Mouse (Mus musculus) frontal cortex, adult 2 months (tissue): ENCODE results near the gene Kcne2. TPM values are rescaled to one million over a fixed set of nuclear protein-coding genes. Genes with fewer than 3 reads are reported as not detected.

Source experiments
- DNase-seq, 2 experiments: peaks; one replicate each; pipeline ENCODE4 v3.0.0; 2022; ENCODE audit warnings: low spot score in 1 of 2; ENCODE audit errors: extremely low spot score in 1 of 2
- polyA plus RNA-seq: library from polyadenylated mRNA; depleted of rRNA; stranded (reverse); fragments of >200 nt; gene quantifications from 2 replicates; pipeline ENCODE4 v1.2.3, GENCODE M21; 2012; rRNA removed

Gene Kcne2
- polyA plus RNA-seq, result 0.17 and 0.26 TPM in 2 replicates

DNA sequence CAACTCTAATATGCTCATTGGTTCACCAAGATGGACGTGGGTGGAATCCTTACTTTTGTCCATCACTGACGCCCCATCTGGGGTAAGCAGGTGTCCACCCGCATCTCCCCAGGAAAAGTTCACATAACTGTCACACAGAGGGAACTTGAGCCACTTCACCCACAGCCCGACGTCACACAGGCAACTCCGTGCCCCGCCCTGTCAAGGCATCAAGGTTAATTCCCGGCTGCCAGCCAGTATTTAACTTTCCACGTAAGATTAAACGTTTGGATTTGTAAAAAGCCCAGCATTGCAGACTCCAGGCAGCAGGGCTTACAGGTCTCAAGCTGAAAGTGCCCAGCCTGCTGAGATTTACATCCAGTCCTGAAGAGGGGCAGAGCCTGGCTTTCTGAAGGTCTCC, at the start of gene Kcne2:
Kcne2 (plus strand) TSS at position 289 of the 400 bp plus-strand sequence.
- no peak for DNase-seq

GRCm38 (mm10) chr16:92245909-92246308, 46.3 kb upstream of the Kcne2 start:
- DNase-seq, result no peak

DNA sequence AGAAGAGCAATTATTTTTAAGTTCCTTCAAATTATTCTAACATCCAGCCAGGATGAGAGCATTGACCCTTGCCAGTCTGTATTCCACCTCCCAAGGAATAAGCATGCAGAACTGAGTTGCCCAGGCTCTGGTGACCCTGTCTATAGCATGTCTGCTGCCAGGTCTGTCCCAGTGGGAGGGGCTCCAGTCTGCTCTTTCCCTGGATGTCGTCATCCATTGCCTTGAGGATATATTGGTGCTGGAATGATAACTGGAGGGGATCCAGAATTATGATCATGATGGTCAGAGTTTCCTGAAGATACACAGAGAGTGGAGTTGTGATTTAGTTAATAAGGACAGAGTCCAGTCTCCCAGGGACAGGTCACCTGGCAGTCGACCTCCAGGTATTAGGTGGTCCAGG, 45.2 kb upstream of the Kcne2 start:
- DNase-seq, result no peak

- no peak for DNase-seq
These were observed 44.5 kb upstream of the Kcne2 start for GRCm38 (mm10) chr16:92247700-92248099.

DNA sequence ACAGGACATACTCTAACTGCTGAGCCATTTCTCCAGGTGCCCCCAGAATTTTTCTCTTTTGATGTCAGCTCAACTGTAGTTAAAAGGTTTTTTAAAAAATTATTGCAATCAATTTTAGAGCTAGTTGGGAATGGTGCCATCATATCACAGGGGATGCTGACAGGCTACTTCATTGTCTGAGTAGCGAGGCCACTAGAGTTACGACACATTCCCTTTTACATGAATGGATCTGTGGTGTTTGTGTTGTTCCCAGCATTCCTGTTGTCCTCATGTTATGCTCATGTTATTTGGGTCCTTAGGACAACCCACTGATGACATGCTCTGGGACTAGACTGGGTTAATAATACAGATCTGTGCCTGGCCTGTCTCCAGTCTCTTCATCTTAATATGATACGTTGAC, 42.5 kb upstream of the Kcne2 start:
- no peak for DNase-seq

DNA sequence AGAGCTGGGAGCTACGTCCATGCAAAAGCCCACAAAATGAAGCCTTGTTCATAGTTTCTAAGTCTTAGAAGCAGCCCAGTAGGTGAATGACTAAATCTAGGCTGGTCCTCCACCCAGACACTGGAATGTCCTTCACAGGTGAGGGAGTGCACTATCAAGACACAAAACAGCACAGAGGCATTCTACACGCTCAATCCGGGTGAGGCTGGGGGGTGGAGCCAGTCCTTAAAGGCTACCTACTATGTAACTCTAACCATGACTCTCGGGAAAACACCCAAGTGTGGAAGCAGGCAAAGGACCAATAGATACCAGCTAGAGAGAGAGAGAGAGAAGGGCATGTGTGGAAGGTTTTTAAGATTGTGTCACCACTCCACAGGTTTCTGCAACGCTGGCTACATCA, 41.7 kb upstream of the Kcne2 start:
- DNase-seq, result no peak

DNA sequence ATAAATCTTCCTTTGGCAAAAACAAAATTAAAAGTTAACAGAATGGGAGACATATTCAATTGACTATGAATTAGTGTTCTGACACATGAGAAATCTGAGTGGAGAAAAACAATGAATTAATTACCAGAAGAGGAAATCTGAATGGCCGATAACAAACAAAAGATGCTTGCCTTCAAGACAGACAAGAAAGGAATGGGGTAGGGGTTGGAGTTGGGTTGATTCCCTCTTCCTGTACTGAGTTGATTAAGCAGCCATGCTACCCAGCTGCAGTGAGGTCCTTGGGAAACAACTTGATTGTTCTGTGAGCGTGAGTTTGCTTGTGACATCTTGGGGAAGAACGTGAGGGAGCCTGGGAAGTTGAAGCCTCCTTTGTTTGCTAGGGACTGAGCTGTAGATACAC, 37.9 kb upstream of the Kcne2 start:
- no peak for DNase-seq

GRCm38 (mm10) chr16:92267861-92268260, 24.3 kb upstream of the Kcne2 start:
- no peak for DNase-seq

DNA sequence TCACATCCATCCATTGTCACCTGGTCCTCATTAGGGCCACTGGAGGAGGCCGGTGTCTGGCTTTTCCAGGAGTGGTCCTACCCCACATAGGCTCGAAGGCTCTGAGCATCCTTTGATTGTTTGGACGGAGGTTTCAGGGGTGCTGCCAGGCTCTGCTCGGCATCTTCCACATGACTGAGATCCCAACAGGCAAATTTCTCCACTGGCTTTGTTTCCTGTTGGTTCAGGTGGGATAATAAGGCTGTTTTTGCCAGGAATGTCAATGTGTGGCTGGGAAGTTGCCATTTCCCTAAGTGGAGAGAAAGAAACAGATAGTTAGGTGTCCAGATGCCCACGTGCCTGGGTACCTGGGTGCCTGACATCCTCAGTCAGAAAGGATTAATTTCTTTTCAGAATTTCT, 17.7 kb upstream of the Kcne2 start:
- no peak for DNase-seq

DNA sequence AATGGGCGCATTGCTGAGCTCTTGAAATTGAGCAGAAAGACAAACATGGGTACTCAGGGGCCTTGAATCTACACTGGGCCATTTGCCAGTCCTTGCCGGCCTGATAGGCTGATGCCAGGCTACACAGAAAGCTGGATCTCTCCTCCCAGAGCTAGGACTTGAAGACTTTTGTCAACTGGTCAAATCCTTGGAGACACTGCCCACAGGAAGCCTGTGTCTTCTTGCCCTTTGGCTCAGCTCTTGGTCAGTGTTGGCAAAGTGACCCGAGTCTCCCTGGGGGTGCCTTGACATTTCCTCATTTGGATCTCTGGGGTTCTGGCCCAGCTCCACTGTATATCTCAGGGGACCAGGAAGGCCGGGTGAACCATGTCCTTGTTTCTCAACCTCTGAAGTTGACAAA, 16.7 kb upstream of the Kcne2 start:
- no peak for DNase-seq

DNA sequence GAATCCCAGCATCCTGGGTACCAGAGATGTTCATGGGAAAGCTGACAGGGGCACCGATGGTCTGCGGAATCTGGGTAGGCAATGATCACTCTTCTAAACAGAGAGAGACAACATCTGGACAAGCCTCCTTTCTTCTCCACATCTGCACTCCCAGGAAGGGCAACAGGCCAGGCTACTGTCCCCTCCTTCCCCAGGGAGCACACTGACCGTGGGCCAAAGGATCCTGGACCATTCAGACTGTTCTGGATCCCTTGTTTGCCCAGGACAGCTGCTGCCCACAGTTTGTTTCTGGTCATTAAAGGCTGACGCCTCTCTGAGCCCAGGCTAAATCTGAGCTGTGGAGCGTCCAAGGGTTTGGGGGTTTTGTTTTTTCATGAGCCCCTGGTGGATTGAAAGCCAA, 9.5 kb upstream of the Kcne2 start:
- no peak for DNase-seq

- no peak for DNase-seq
These were observed 7.1 kb upstream of the Kcne2 start for GRCm38 (mm10) chr16:92285068-92285467.

- peak; percentile 64 to 97 for DNase-seq
These were observed 5.6 kb upstream of the Kcne2 start for GRCm38 (mm10) chr16:92286609-92287008.

GRCm38 (mm10) chr16:92288778-92289177, 3.4 kb upstream of the Kcne2 start:
- DNase-seq, result peak in 1 of 2 experiments; percentile 46

- DNase-seq, result no peak
These were observed 2.1 kb upstream of the Kcne2 start for GRCm38 (mm10) chr16:92290045-92290444.

DNA sequence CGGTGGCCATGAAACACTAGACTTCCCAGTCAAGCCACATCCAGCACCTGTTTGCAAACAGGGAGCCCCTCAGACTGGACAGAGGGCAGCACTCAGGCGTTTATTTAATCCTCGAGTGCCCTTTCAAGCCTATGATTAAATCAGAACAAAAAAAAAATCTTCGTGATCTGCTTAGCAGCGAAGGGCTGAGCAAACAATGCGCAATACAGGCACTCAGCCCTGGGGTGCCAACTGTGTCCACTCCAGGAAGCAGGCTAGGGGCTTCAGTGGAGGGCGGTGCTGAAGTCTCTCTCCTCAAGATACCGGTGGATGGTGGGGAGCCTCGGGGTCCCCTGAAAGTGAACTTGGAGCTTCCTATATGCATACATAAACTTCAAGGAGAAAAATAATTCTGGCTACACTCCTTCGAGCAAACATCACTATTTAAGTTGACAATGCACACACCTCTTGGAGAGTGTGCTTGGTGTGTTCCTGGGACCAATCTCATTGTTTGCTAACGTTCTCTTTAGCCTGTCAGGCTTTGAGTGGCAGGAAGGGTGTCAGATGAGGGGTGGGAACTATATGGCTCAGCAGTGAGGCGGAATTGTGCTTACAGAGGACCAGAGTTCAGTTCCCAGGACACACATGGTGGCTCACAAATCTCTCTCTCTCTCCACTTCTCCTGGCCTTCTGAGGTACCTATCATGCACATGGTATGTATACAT, 2.2 kb downstream of the Kcne2 start:
- no peak for DNase-seq

DNA sequence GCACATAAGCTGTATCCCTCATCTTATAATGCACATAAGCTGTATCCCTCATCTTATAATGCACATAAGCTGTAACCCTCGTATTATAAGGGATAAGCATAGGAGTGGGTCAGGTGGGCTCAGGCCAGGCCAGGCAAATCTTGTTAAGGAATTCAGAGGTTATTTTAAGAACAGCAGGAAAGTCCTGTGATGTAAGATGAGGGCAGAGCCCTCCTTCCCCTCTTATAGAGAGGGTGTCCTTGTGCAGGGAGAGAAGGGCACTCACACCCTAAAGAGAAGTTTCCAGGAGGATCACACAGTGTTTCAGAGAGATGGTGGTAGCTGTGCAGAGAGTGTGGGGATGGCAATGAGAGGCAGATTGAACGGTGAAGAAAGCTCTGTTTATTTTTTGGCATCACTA, 3.1 kb downstream of the Kcne2 start:
- DNase-seq, result no peak

DNA sequence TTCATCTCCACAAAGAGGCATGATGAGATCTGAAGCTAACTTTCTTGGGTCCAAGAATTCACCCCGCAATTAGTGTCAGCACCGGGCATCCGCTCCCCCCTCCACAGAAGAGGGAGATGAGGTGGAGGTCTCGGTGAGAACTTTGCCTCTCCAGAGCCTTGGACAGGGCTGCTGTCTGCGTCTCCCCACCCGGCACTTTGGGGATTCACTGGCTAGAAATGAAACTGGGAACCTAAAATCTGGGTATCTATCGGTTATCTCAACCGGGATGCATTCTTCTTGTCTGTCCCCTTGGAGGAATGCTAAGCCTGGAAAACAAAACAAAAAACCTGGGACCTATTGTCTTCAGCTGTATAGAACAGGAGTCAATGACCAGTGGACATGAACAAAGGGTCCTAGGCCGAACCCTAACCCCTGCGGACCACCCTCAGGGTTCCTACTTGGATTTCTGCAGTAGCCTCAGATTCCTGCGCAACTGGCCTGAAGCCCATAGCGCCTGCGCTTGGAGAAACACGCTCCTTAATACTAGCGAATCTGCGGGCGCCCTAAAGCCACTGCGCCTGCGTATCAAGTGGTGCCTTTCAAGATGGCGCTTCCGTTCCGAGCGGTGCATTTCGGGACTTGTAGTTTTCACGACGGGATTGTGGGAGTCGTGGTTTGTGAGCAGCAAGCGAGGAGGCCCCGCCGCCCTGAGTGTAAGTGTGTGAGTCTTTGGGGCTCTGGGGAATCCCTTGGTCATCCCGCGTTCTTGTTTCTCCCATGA, 8.6 kb downstream of the Kcne2 start, which contains the start of gene Smim11:
Smim11 (plus strand) TSS at position 638 of the 763 bp plus-strand sequence.
- DNase-seq, result peak; percentile 96 to 98

DNA sequence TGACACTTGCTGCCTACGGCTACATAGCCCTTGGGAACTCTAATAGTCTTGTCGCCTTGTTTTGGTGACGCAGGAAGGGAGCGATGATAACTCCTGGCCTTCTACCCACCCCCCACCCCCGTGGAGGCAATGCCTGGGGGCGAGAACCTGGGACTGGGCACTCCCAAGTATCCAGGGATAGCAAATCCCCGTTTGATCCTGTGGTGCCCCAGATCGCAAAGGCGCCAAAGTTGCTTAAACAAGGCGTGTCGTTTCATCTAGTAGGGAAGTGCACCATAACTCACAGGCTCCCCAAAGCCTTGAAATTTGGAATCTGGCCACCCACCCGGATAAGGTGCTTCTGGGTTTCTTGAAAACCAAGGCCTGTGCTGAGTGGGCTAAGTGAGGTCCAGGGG, 9.2 kb downstream of the Kcne2 start:
- DNase-seq, result peak in 1 of 2 experiments; percentile 52

DNA sequence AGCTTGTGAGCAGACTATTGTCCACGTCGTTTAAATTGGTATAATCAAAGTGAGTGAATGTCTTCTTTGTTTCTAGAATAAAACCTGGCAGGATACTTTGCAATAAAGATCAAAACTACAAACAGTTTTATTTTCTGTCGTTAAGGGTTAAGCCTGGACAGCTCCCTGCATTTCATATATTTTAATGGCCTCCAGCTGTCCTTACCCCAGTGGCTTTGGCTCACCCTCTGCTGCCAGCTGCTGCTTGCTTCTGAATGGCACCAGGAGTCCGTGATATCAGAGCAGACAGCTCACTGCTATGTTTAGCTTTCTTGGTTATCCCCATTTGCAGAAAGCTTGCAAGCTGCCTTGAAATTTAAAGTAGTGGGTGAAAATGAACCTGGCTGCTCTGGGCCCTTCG, 9.8 kb downstream of the Kcne2 start:
- DNase-seq, result peak in 1 of 2 experiments; percentile 31

GRCm38 (mm10) chr16:92302506-92302905, 10.3 kb downstream of the Kcne2 start:
- DNase-seq, result no peak

DNA sequence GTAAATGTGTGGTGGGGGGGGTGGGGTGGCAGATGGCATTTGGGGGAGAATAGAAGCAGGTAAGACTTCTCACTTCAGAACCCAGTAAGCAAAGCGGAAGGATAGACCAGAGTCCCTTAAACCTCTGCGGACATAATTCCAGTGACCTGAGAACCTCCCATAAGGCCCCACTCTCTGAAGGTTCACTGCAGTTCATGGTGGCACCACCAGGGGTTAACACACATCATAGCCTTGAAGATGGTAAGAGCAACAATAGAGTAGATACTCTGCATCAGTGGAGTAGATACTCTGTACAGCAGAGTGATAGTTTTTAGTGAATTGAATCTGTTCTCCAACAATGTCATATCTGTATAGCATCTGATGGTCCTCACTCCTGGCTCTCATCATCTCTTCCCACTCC, 13.3 kb downstream of the Kcne2 start:
- DNase-seq, result no peak
